Mouse (Mus musculus) CH12.LX (cell line): ENCODE results near the gene Nhsl1. TPM values are rescaled to one million over a fixed set of nuclear protein-coding genes. Genes with fewer than 3 reads are reported as not detected.

Source experiments
- DNase-seq: peaks from one replicate; pipeline ENCODE4 v3.0.0-alpha.2; 2013; ENCODE audit errors: extremely low read depth
- H3K27ac ChIP-seq: 2 replicates; pipeline ENCODE4 v1.5.1; 2012; ENCODE audit warnings: low read depth, mild to moderate bottlenecking, control low read depth, moderate library complexity; ENCODE audit not compliant: insufficient read depth
- H3K27me3 ChIP-seq: replicated peaks from 2 replicates; pipeline ENCODE3; 2012; ENCODE audit warnings: inconsistent platforms
- H3K36me3 ChIP-seq, 2 experiments: replicated peaks in 1 of 2; 2 replicates each; pipeline versions ENCODE3 to v1.6.1; 2012; ENCODE audit warnings: inconsistent platforms in 1 of 2, low read length in 1 of 2, mild to moderate bottlenecking in 1 of 2, mixed read lengths in 1 of 2, moderate library complexity in 1 of 2; ENCODE audit not compliant: control insufficient read depth in 1 of 2, insufficient read depth in 1 of 2
- H3K4me1 ChIP-seq, 2 experiments: 2 replicates each; pipeline ENCODE4 v1.6.1; 2012; ENCODE audit warnings: inconsistent platforms in 1 of 2, moderate library complexity in 1 of 2; ENCODE audit not compliant: insufficient read depth in 2 of 2, control insufficient read depth in 1 of 2
- H3K4me2 ChIP-seq: 2 replicates; pipeline ENCODE4 v1.6.1; 2012; ENCODE audit warnings: low read depth, mild to moderate bottlenecking, control low read depth; ENCODE audit not compliant: poor library complexity, insufficient read depth, severe bottlenecking
- H3K4me3 ChIP-seq, 3 experiments: fragments of 150-350 bp in 1 of 3; sonication (generic) in 1 of 3; replicated peaks in 1 of 3; 2 replicates each; pipeline versions ENCODE3 to v1.5.1; 2011 to 2012; ENCODE audit warnings: low read depth in 2 of 3, low read length in 2 of 3, mild to moderate bottlenecking in 2 of 3, moderate library complexity in 2 of 3, control low read depth in 1 of 3, improper control_type of control experiment in 1 of 3, inconsistent platforms in 1 of 3, mixed read lengths in 1 of 3; ENCODE audit not compliant: poor library complexity in 1 of 3
- H3K79me2 ChIP-seq: replicated peaks from 2 replicates; pipeline ENCODE4 v1.6.1; 2012; ENCODE audit warnings: mild to moderate bottlenecking, moderate library complexity; ENCODE audit not compliant: control insufficient read depth, poor library complexity, insufficient read depth, severe bottlenecking; ENCODE audit errors: extremely low read depth
- H3K9ac ChIP-seq: 2 replicates; pipeline ENCODE4 v1.6.1; 2012; ENCODE audit warnings: low read depth, mild to moderate bottlenecking, control low read depth, moderate library complexity; ENCODE audit not compliant: insufficient read depth
- H3K9me3 ChIP-seq: replicated peaks from 2 replicates; pipeline ENCODE3; 2012; ENCODE audit warnings: low read length, inconsistent platforms, mixed read lengths
- BHLHE40 ChIP-seq: IDR thresholded peaks from 2 replicates; pipeline ENCODE4 v1.6.1; 2011; ENCODE audit warnings: mild to moderate bottlenecking, low read depth, low read length, improper control_type of control experiment
- CHD1 ChIP-seq: IDR thresholded peaks from 2 replicates; pipeline ENCODE4 v1.6.1; 2012; ENCODE audit warnings: low read depth, low read length, improper control_type of control experiment, inconsistent platforms
- CHD2 ChIP-seq: IDR thresholded peaks from 2 replicates; pipeline ENCODE4 v1.6.1; 2011; ENCODE audit warnings: low read length, improper control_type of control experiment
- HCFC1 ChIP-seq: IDR thresholded peaks from 2 replicates; pipeline ENCODE4 v1.6.1; 2012; ENCODE audit warnings: low read depth, mild to moderate bottlenecking, inconsistent platforms, low read length, improper control_type of control experiment
- JUN ChIP-seq: IDR thresholded peaks from 2 replicates; pipeline ENCODE4 v1.6.1; 2011; ENCODE audit warnings: low read depth, mild to moderate bottlenecking, low read length, improper control_type of control experiment, moderate library complexity; ENCODE audit not compliant: insufficient read depth
- JUND ChIP-seq: conservative IDR thresholded peaks from 2 replicates; pipeline ENCODE4 v1.6.1; 2011; ENCODE audit warnings: low read depth, low read length, improper control_type of control experiment
- KAT2A ChIP-seq: IDR thresholded peaks from 2 replicates; pipeline ENCODE4 v1.6.1; 2012; ENCODE audit warnings: low read length, improper control_type of control experiment, inconsistent platforms; ENCODE audit not compliant: insufficient replicate concordance
- MAX ChIP-seq: IDR thresholded peaks from 2 replicates; pipeline ENCODE4 v1.6.1; 2011; ENCODE audit warnings: low read length, improper control_type of control experiment
- MEF2A ChIP-seq: IDR thresholded peaks from 2 replicates; pipeline ENCODE4 v1.6.1; 2014; ENCODE audit warnings: low read depth, mild to moderate bottlenecking, inconsistent platforms, low read length, improper control_type of control experiment, borderline replicate concordance
- MXI1 ChIP-seq: IDR thresholded peaks from 2 replicates; pipeline ENCODE4 v1.6.1; 2011; ENCODE audit warnings: mild to moderate bottlenecking, low read depth, low read length, improper control_type of control experiment
- NELFE ChIP-seq: IDR thresholded peaks from 2 replicates; pipeline ENCODE4 v1.6.1; 2011; ENCODE audit warnings: low read depth, low read length, improper control_type of control experiment
- NRF1 ChIP-seq: IDR thresholded peaks from 2 replicates; pipeline ENCODE4 v1.6.1; 2014; ENCODE audit warnings: low read depth, mild to moderate bottlenecking, inconsistent platforms, low read length, improper control_type of control experiment, moderate library complexity
- PAX5 ChIP-seq: IDR thresholded peaks from 2 replicates; pipeline ENCODE4 v1.6.1; 2012; ENCODE audit warnings: low read length, inconsistent platforms, mixed read lengths
- POLR2A ChIP-seq: IDR thresholded peaks from 2 replicates; pipeline ENCODE4 v1.6.1; 2011; ENCODE audit warnings: low read depth, mild to moderate bottlenecking, improper control_type of control experiment, low read length
- POLR2AphosphoS2 ChIP-seq: IDR thresholded peaks from 2 replicates; pipeline ENCODE4 v1.6.1; 2011; ENCODE audit warnings: low read depth, low read length, improper control_type of control experiment
- RAD21 ChIP-seq: IDR thresholded peaks from 2 replicates; pipeline ENCODE4 v1.6.1; 2011; ENCODE audit warnings: low read depth, mild to moderate bottlenecking, low read length, improper control_type of control experiment, moderate library complexity
- RCOR1 ChIP-seq: conservative IDR thresholded peaks from 2 replicates; pipeline ENCODE4 v1.6.1; 2012; ENCODE audit warnings: low read depth, mild to moderate bottlenecking, inconsistent platforms, low read length, improper control_type of control experiment
- SMC3 ChIP-seq: IDR thresholded peaks from 2 replicates; pipeline ENCODE4 v1.6.1; 2011; ENCODE audit warnings: low read depth, low read length, improper control_type of control experiment
- TBP ChIP-seq: conservative IDR thresholded peaks from 2 replicates; pipeline ENCODE4 v1.6.1; 2011; ENCODE audit warnings: low read depth, low read length, improper control_type of control experiment
- TCF12 ChIP-seq: IDR thresholded peaks from 2 replicates; pipeline ENCODE4 v1.6.1; 2014; ENCODE audit warnings: low read depth, mild to moderate bottlenecking, inconsistent platforms, low read length, improper control_type of control experiment
- UBTF ChIP-seq: IDR thresholded peaks from 2 replicates; pipeline ENCODE4 v1.6.1; 2012; ENCODE audit warnings: low read depth, mild to moderate bottlenecking, inconsistent platforms, low read length, improper control_type of control experiment, moderate library complexity
- USF1 ChIP-seq: IDR thresholded peaks from 2 replicates; pipeline ENCODE4 v1.6.1; 2014; ENCODE audit warnings: low read depth, mild to moderate bottlenecking, inconsistent platforms, low read length, improper control_type of control experiment
- USF2 ChIP-seq: conservative IDR thresholded peaks from 2 replicates; pipeline ENCODE4 v1.6.1; 2011; ENCODE audit warnings: low read depth, low read length, improper control_type of control experiment
- ZC3H11A ChIP-seq: IDR thresholded peaks from 2 replicates; pipeline ENCODE4 v1.6.1; 2012; ENCODE audit warnings: low read depth, mild to moderate bottlenecking, inconsistent platforms, low read length, improper control_type of control experiment
- ZKSCAN1 ChIP-seq: IDR thresholded peaks from 2 replicates; pipeline ENCODE4 v1.6.1; 2012; ENCODE audit warnings: low read depth, inconsistent platforms, low read length, improper control_type of control experiment, borderline replicate concordance
- ZMIZ1 ChIP-seq: IDR thresholded peaks from 2 replicates; pipeline ENCODE4 v1.6.1; 2012; ENCODE audit warnings: low read depth, mild to moderate bottlenecking, inconsistent platforms, low read length, improper control_type of control experiment
- ZNF384 ChIP-seq: IDR thresholded peaks from 2 replicates; pipeline ENCODE4 v1.6.1; 2012; ENCODE audit warnings: low read depth, low read length, improper control_type of control experiment, inconsistent platforms
- dilution Hi-C: fragments of 300-500 bp; cut with MboI; formaldehyde crosslinking; loops from 2 replicates; pipeline ENCODE4 v1.14.3; 2020; ENCODE audit warnings: low sequenced_read_pairs; ENCODE audit not compliant: extremely low pct_unique_long_range_greater_than_20kb, extremely low pct_ligation_motif_present
- in situ Hi-C: fragments of 300-500 bp; cut with MboI; formaldehyde crosslinking; loops from 3 replicates; pipeline ENCODE4 v1.14.3; 2019; ENCODE audit warnings: low sequenced_read_pairs, low pct_ligation_motif_present, low pct_unique_long_range_greater_than_20kb, mixed read lengths
- polyA plus RNA-seq: library from polyadenylated mRNA; unstranded; fragments of >175 nt; gene quantifications from 2 replicates; pipeline ENCODE4 v1.2.1, GENCODE M21; 2012; ENCODE audit warnings: low read depth; ENCODE audit not compliant: insufficient read length
- total RNA-seq, 2 experiments: library from RNA; depleted of rRNA; stranded (reverse); fragments of 300-350 nt in 1 of 2; fragments of >200 nt in 1 of 2; gene quantifications; 2 replicates each; pipeline ENCODE4 v1.2.3; 2012 to 2014

Gene Nhsl1
- total and polyA plus RNA-seq, 3 experiments, result 0.13 to 0.19 (median 0.15) TPM

DNA sequence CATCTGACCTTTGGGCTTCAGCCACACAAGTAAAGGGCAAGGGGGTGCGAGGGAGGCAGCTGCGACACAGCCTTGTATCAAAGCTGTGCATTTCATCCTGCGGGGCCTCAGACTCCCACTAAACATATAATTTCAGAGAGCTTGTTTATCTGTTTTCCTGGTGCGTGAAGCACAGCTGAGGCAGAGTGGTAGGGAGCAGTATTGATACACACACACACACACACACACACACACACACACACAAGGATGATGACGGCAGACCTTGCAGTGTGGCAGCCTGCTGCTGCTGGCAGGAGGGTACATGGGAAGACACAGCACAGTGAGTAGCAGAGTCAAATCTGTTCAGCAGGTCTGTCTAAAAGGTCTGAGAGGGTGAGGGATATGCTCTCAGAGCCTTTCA is 85.9 kb downstream of the Nhsl1 start:
- Histone ChIP-seq H3K9me3 (no peaks in the 10 kb centered on the region), H3K4me1 (peaks cover 0 to 2% of the 10 kb centered on the region in 2 experiments; a peak in 1 of 4 replicates), H3K4me3 (no peak overlapping the region), H3K27me3 (no peaks in the 10 kb centered on the region), H3K9ac (no peak overlapping the region), H3K36me3 (no peaks in the 10 kb centered on the region), H3K4me2 (no peak overlapping the region), H3K27ac (no peak overlapping the region), H3K79me2 (no peaks in the 10 kb centered on the region)
- DNase-seq, result no peak
- TF ChIP-seq CHD2 (no peak), RAD21 (no peak), JUND (no peak), NELFE (no peak), SMC3 (no peak), MAX (no peak), TCF12 (no peak), USF2 (no peak), ZKSCAN1 (no peak), USF1 (no peak), ZC3H11A (no peak), BHLHE40 (no peak), HCFC1 (no peak), UBTF (no peak), MXI1 (no peak), CHD1 (no peak), RCOR1 (no peak)
- in situ Hi-C loops, result no loop called here
- dilution Hi-C loops, result no loop called here

DNA sequence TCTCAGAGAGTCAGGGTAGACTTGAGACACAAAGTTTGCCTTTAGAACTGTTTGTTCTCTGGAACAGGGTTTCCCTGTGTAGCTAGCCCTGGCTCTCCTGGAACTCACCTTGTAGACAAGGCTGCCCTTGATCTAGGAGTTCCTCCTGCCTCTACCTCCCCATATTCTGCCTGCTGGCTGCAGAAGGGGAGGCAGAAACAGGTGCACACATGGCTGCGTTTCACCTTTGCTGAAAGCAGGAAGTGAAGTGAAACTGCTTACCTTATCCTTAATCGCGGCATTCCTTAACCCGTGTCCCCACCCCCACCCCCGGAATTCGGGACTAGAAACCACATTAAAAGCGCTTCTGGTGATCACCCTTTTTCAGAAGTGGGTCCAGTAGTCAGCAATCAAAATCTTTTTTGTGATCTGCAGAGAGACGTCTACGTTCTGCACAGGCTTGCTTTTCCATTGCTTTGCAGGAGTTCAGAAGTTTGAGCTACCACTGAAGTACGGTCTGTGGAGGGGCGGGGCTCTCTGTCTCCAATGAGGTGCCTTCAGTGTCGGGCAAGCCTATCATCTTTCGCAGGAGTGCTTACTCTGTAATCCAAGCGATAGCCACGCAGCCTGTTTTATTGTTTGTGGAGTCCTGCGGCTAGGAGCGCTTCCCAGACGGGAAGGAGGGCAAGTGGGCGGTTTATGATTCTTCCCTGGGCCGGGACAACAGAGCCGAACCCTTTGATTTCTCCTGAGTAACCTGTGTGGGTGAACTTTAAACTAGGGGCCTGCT is 88.5 kb downstream of the Nhsl1 start:
- Histone ChIP-seq H3K36me3 (no peaks in the 10 kb centered on the region), H3K79me2 (no peaks in the 10 kb centered on the region), H3K27ac (no peak overlapping the region), H3K4me2 (peak overlapping the region; percentile 83), H3K9ac (no peak overlapping the region), H3K4me1 (peaks cover 0 to 2% of the 10 kb centered on the region in 2 experiments; a peak in 1 of 4 replicates), H3K9me3 (no peaks in the 10 kb centered on the region), H3K27me3 (no peaks in the 10 kb centered on the region), H3K4me3 (peak overlapping the region in 2 of 3 experiments; percentile 20 to 23)
- in situ Hi-C loops, result no loop called here
- dilution Hi-C loops, result no loop called here
- no peak for DNase-seq
- TF ChIP-seq POLR2A, result no peak
- TF ChIP-seq MAX, result no peak
- TF ChIP-seq KAT2A, result no peak
- TF ChIP-seq USF1, result no peak
- TF ChIP-seq TBP, result no peak
- no peak for TF ChIP-seq MEF2A
- no peak for TF ChIP-seq ZMIZ1
- TF ChIP-seq JUN, result no peak
- no peak for TF ChIP-seq ZNF384
- no peak for TF ChIP-seq SMC3
- TF ChIP-seq NRF1, result no peak
- TF ChIP-seq PAX5, result no peak
- TF ChIP-seq POLR2AphosphoS2, result no peak
